Mouse (Mus musculus) ovary, adult 18-20 months (tissue): Measurements from ENCODE around the gene Gm1140.
"Not testable (repeated sequence)": the region's sequence is repeated elsewhere in the genome, so short reads cannot be mapped to it uniquely, and the experiment has no call there.

Experiments
- DNase-seq: peaks from one replicate; pipeline ENCODE4 v3.0.0; 2022; ENCODE audit warnings: low spot score, mixed read lengths

The Gm1140 gene

DNA sequence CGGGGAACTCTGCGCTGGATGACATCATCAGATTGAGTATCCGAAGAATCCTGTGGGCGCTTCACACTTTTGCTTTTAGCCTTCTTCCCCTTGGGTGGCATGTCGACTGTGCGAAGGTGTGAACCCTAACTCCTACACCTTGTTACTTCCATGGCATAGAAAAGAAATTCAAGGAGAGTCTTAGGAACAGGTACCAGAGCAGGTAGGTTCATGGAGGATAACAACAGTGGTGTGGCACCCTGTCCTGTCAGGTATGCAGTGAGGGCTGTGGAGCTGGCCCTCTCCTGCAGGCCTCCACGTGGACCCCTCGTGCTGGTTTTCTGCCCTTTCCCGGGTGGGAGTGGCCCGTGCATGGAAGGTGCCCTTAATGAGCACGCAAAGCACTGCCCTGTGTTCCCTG is at the start of gene Gm1140:
Gene Gm1140, minus strand, starts transcription at position 101 of the 400 bp plus-strand sequence.
- not testable (repeated sequence) for DNase-seq

- DNase-seq: not testable (repeated sequence)
Measured at GRCm38 (mm10) chrX:67695398-67695797, 2.0 kb upstream of the Gm1140 start, which contains the start of gene Gm14692. Gene Gm14692, plus strand, starts transcription at chrX:67695698.
